Mouse (Mus musculus) ovary, postnatal 36 days (tissue): ENCODE measurements around the gene Gm17018.

Experiments
- DNase-seq: peaks from one replicate; pipeline ENCODE4 v3.0.0; 2022; ENCODE audit warnings: low spot score, mixed read lengths

The Gm17018 gene

GRCm38 (mm10) chr19:45627036-45627435 is 66.6 kb downstream of the Gm17018 start:
- DNase-seq, result no peak

- no peak for DNase-seq
Observed at GRCm38 (mm10) chr19:45628649-45629048, 68.2 kb downstream of the Gm17018 start.

- DNase-seq, result no peak
Observed at GRCm38 (mm10) chr19:45629219-45629618, 68.8 kb downstream of the Gm17018 start.
